Mouse (Mus musculus) forebrain, embryonic 10.5 days (tissue): Measurements from ENCODE around the gene Gm21411. TPM values are rescaled to one million over a fixed set of nuclear protein-coding genes. Genes with fewer than 3 reads are reported as not detected.
"Not testable (repeated sequence)": the region's sequence is repeated elsewhere in the genome, so short reads cannot be mapped to it uniquely, and the experiment has no call there.

Experiments used
- DNase-seq: peaks from one replicate; pipeline ENCODE4 v3.0.0-alpha.2; 2017; ENCODE audit warnings: low spot score; ENCODE audit errors: extremely low spot score
- H3K27ac ChIP-seq: fragments of 300-500 bp; sonication (generic); 2 replicates; pipeline ENCODE4 v1.5.1; 2016; ENCODE audit warnings: mild to moderate bottlenecking
- H3K27me3 ChIP-seq: fragments of 300-500 bp; sonication (generic); 2 replicates; pipeline ENCODE4 v1.6.1; 2016; ENCODE audit warnings: mild to moderate bottlenecking; ENCODE audit not compliant: poor library complexity, severe bottlenecking
- H3K36me3 ChIP-seq: fragments of 300-500 bp; sonication (generic); replicated peaks from 2 replicates; pipeline ENCODE4 v1.6.1; 2016; ENCODE audit warnings: mild to moderate bottlenecking, moderate library complexity
- H3K4me1 ChIP-seq: fragments of 300-500 bp; sonication (generic); 2 replicates; pipeline ENCODE4 v1.6.1; 2016
- H3K4me3 ChIP-seq: fragments of 300-500 bp; sonication (generic); 2 replicates; pipeline ENCODE4 v1.5.1; 2016; ENCODE audit warnings: mild to moderate bottlenecking, moderate library complexity
- H3K9me3 ChIP-seq: fragments of 300-500 bp; sonication (generic); 2 replicates; pipeline ENCODE4 v1.6.1; 2016; ENCODE audit warnings: mild to moderate bottlenecking, moderate library complexity
- WGBS: fragments of 180-500 bp; shearing (Covaris S2); methylation state at CpG from one replicate; pipeline ENCODE4 v1.1.7; 2016; 5-methylcytosine and 5-hydroxymethylcytosine counted together
- polyA plus RNA-seq: library from polyadenylated mRNA; unstranded; fragments of >200 nt; fragmentation: Nextera tagmentation; extraction: Ambion mirVana; gene quantifications from 2 replicates; pipeline ENCODE4 v1.2.1, GENCODE M21; 2016

Gene Gm21411
- polyA plus RNA-seq = not detected in 2 replicates

DNA sequence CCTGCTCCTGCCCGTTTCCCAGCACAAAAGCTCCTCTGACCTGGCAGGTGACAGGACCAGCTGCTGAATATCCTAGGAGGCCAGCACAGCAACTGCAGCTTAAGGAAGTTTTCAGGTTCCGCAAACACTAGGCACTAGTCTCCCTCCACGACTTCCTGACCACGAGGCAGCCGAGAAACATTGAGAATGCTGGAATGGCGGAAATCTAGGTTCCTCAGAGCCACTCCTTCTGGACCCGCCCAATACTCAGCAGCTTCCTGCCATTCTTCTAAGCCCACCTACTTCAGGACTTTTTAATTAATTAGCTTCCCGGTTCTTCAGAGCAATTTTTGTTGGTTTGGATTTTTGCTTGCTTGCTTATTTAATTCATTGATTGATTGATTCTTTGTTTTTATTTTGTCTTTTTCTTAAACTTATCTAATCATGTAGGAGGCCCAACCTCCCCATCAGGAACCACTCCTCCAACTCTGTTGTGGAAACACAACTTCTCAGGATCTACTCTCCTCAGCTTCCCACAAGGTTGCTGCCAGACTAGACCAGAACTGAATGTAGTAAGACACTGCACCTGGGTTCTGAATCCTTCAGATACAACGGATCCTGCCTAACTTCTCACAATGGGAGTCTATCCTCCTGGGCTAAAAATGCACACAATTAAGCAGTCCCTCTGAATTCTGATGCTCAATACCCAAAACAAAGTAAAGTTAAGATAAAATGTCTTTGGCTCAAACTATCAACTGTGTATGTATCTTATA, at the start of gene Gm21411:
TSS of gene Gm21411 (minus strand) at position 205 of the 752 bp plus-strand sequence.
- not testable (repeated sequence) for H3K27ac ChIP-seq, H3K4me1 ChIP-seq, H3K27me3 ChIP-seq, DNase-seq, H3K4me3 ChIP-seq, H3K36me3 ChIP-seq
- WGBS = 80% methylated on average over 9 of the region's 9 CpGs
- H3K9me3 ChIP-seq = peaks cover 28% of the 10 kb centered on the region; the same call in 1 of the 2 replicates

DNA sequence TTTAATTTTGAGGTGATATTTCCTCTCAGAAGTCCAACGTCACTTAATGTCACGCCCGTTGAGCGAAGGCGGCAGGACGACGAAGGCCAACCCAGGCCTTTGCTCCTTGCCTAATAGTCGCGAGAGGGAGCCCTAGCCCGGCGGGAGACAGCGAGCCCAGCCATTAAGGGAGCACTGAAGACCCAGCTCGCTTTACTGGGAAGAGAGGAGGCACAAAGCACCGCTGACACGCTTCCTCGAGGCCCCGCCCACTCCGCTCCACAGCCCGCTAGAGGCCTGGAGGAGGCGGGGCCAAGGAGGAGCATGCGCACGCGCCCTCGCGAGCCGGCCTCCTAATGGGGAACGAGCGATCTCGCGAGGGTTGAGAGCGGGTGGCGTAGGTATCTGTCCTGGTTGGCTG, 32.3 kb upstream of the Gm21411 start:
- DNase-seq, H3K27me3 ChIP-seq, H3K27ac ChIP-seq, H3K4me3 ChIP-seq, H3K36me3 ChIP-seq, H3K4me1 ChIP-seq: not testable (repeated sequence)
- 65% methylated on average over 31 of the region's 32 CpGs for WGBS
- peaks cover 17% of the 10 kb centered on the region for H3K9me3 ChIP-seq

DNA sequence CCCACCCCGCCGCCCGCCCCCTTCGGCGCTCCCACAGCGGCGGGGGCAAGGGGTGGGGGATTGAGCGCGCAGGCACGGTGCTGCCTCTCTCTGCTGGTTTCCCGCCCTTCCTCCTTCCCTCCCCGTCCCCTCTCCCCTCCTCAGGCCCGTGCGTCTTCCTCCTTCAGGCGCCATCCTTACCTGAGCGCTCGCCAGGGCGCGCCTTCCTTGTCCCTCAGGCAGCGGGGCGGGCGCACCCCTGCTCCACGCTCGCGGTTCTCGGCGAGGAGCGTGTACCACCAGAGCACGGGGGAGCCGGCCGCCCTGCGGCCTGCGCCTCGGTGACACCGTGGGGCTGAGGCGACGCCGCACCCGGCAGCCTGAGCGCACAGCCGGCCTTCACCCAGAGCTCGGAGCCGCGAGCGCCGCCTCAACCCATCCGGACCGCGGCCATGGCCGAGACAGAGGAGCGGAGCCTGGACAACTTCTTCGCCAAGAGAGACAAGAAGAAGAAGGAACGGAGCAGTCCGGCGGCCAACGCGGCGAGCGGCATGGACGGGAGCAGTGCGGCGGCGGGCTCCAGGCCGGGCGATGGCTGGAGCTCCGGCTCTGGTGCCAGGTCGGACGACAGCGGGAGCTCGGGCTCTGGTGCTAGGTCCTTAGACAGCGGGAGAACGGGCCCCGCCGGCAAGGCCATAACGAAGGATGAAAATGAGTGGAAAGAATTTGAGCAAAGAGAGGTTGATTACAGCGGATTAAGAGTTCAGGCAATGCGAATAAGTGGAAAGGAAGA, 23.1 kb upstream of the Gm21411 start:
- no peak for DNase-seq
- 8% methylated on average over 77 of the region's 77 CpGs for WGBS
- Histone ChIP-seq H3K36me3 (no peaks in the 10 kb centered on the region), H3K27me3 (peaks cover 13% of the 10 kb centered on the region), H3K27ac (no peak overlapping the region), H3K4me3 (peak overlapping the region; percentile 49), H3K4me1 (peaks cover 6% of the 10 kb centered on the region; the same call in 1 of the 2 replicates), H3K9me3 (peaks cover 40% of the 10 kb centered on the region)

DNA sequence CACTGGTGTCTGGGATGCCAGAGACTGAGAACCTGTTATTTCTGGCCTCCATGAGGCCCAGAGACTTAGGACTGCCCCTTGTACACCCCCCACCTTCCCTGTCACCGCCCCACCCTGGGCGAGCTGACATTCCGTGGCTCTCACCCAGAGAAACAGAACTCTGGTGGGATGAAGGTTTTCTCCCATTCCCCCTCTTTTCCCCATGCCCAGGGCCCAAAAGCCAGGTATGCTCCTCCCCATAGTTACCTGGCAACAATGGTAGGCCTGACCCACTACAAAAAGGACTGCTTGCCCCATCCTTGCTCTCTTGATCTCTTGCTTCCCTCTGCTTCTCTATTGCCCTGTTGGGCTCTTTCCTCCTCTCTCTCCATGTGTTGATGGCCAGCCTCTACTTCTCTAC, 5.8 kb upstream of the Gm21411 start:
- H3K27me3 ChIP-seq = no peaks in the 10 kb centered on the region
- no peaks in the 10 kb centered on the region for H3K4me1 ChIP-seq
- DNase-seq = no peak
- no peak overlapping the region for H3K4me3 ChIP-seq
- H3K9me3 ChIP-seq = peaks cover 38% of the 10 kb centered on the region
- no peak overlapping the region for H3K27ac ChIP-seq
- no peaks in the 10 kb centered on the region for H3K36me3 ChIP-seq
- 94% methylated on average over 3 of the region's 3 CpGs for WGBS

DNA sequence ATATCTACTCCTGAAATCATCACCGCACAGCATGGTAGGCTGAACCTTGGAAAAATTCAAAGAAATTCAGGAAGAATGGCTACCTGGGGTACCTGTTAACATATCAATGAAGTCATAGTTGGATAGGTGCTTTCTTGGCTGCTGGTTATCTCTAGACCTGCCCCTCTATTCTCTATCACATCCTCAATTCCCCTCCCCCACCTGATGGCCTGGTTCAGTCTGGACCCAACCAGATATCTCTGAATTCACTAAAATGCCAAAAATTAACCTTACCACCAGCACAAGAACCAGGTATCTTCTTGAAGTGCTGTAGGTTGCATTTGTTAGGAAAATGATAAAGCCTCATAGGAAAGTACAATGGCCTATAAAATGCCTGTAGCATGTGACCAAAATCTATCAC, 1.3 kb downstream of the Gm21411 start:
- not testable (repeated sequence) for H3K4me1 ChIP-seq, H3K36me3 ChIP-seq, H3K27ac ChIP-seq, DNase-seq, H3K27me3 ChIP-seq, H3K4me3 ChIP-seq
- peaks cover 29% of the 10 kb centered on the region; the same call in 1 of the 2 replicates for H3K9me3 ChIP-seq
- WGBS = 95% methylated on average over 1 of the region's 1 CpGs

DNA sequence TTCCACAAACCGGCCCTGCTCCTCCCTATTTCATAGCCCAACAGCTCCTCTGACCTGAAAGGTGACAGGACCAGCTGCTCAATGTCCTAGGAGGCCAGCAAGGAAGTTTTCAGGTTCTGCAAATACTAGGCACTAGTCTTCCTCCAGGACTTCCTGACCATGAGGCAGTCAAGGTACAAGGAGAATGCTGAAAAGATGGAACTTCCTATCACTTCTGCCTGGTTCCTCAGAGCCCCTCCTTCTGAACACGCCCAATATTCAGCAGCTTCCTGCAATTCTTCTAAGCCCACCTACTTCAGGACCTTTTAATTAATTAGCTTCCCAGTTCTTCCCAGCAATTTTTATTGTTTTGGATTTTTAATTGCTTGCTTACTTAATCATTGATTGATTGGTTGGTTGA, 4.6 kb downstream of the Gm21411 start:
- not testable (repeated sequence) for DNase-seq, H3K27ac ChIP-seq, H3K4me3 ChIP-seq, H3K4me1 ChIP-seq, H3K27me3 ChIP-seq, H3K36me3 ChIP-seq
- WGBS = 82% methylated on average over 2 of the region's 2 CpGs
- peaks cover 17% of the 10 kb centered on the region; the same call in 1 of the 2 replicates for H3K9me3 ChIP-seq

DNA sequence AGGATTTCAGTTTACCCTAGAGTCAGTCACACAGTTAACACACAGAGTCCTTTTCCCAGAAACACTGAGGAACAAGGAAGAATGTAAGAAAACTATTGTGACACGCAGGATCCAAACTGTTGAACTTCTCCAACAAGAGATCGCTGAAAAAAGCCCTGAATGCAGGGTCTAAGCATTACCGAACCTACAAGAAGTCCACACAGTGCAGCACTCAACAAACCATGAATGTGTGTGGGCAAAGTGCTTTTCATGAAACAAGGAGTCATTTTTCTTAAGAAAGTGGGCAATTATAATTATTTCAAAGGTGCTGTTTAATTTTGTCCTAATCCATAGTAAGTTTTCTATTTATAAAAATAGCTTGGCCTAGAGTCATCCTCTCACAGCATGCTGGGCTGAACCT, 6.3 kb downstream of the Gm21411 start:
- 51% methylated on average over 3 of the region's 3 CpGs for WGBS

More for the DNA sequence above, 6.3 kb downstream of the Gm21411 start:
- H3K27me3 ChIP-seq, DNase-seq, H3K4me1 ChIP-seq, H3K27ac ChIP-seq, H3K4me3 ChIP-seq, H3K36me3 ChIP-seq, H3K9me3 ChIP-seq: not testable (repeated sequence)

Other genes starting within 250 kb of the Gm21411 start
- gene Zfp989, start 62.4 kb upstream of the Gm21411 start, polyA plus RNA-seq = 0.06 TPM in 1 of 2 replicates, not detected in the other
- not detected in 2 replicates for gene Rex2, start 112.3 kb upstream of the Gm21411 start, polyA plus RNA-seq
- 7.8 and 8.3 TPM in 2 replicates for gene Zfp991, start 222.4 kb upstream of the Gm21411 start, polyA plus RNA-seq